Mouse (Mus musculus): ENCODE data around the gene Jak2.

- TF ChIP-seq TAL1 (IDR thresholded peaks at IDR 0.05; ENCODE audit: low read length) = no peak
- no peak for TF ChIP-seq GATA1 (IDR thresholded peaks at IDR 0.05; ENCODE audit: low read length)
These were observed 50.5 kb downstream of the Jak2 start for GRCm38 (mm10) chr19:29302119-29302518.
